Mouse (Mus musculus) thymus, adult 18-20 months (tissue): ENCODE data around the gene Best1.

Source experiments
- DNase-seq, 2 experiments: peaks; one replicate each; pipeline ENCODE4 v3.0.0; 2022; ENCODE audit warnings: mixed read lengths in 2 of 2

Gene Best1

GRCm38 (mm10) chr19:9957965-9958364 is 43.5 kb downstream of the Best1 start:
- no peak for DNase-seq

- no peak for DNase-seq
These were observed 44.6 kb downstream of the Best1 start for GRCm38 (mm10) chr19:9956624-9957388.

- DNase-seq = no peak
These were observed 46.0 kb downstream of the Best1 start for GRCm38 (mm10) chr19:9955438-9955837.

- no peak for DNase-seq
These were observed 46.6 kb downstream of the Best1 start for GRCm38 (mm10) chr19:9954811-9955202.

GRCm38 (mm10) chr19:9954055-9954810 is 47.2 kb downstream of the Best1 start:
- DNase-seq = no peak

GRCm38 (mm10) chr19:9952912-9953311 is 48.5 kb downstream of the Best1 start:
- no peak for DNase-seq

- no peak for DNase-seq
These were observed 49.0 kb downstream of the Best1 start for GRCm38 (mm10) chr19:9952390-9952789.

GRCm38 (mm10) chr19:9946986-9947385 is 54.4 kb downstream of the Best1 start:
- DNase-seq = no peak

GRCm38 (mm10) chr19:9945800-9946564 is 55.5 kb downstream of the Best1 start:
- DNase-seq = no peak

- DNase-seq = no peak
These were observed 58.6 kb downstream of the Best1 start for GRCm38 (mm10) chr19:9942539-9943533.

GRCm38 (mm10) chr19:9941809-9942208 is 59.6 kb downstream of the Best1 start:
- no peak for DNase-seq

- no peak for DNase-seq
These were observed 60.5 kb downstream of the Best1 start for GRCm38 (mm10) chr19:9940903-9941302.

- DNase-seq = no peak
These were observed 61.6 kb downstream of the Best1 start for GRCm38 (mm10) chr19:9939841-9940240.

- peak; percentile 22 to 44 for DNase-seq
These were observed 62.6 kb downstream of the Best1 start for GRCm38 (mm10) chr19:9938824-9939303.

- DNase-seq = no peak
These were observed 63.1 kb downstream of the Best1 start for GRCm38 (mm10) chr19:9938156-9938823.

- no peak for DNase-seq
These were observed 64.0 kb downstream of the Best1 start for GRCm38 (mm10) chr19:9937428-9937827.

GRCm38 (mm10) chr19:9936579-9936978 is 64.9 kb downstream of the Best1 start:
- no peak for DNase-seq
